Mouse (Mus musculus): ENCODE results near the gene Gm15093.
"Not testable (repeated sequence)": the region's sequence is repeated elsewhere in the genome, so short reads cannot be mapped to it uniquely, and the experiment has no call there.

Gm15093 gene

DNA sequence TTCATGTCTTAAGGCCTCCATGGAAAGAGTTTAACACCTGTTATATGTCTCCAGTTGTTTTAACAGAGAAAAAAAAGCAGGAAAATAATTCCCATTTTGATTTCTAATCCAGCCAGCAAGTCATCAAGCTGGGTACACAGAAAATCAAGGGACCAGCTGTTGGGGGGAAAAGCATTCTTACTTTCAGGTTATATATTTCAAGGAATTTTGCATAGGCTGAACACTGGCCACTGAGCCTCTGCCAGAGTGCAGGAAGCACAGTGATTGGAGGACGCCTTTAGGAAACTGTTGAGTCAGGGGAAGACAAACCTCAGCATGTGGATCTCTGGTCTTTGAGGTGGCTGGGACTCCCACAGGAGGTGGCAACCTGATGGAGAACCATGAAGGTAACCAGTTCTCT, at the start of gene Gm15093:
Gene Gm15093 (plus strand): TSS at position 301 of the 400 bp plus-strand sequence.
- not testable (repeated sequence) for DNase-seq (ENCODE audit: low spot score in 2 of 2)
